Mouse (Mus musculus) liver, embryonic 11.5 days (tissue): Measurements from ENCODE around the gene Arf1. TPM values are rescaled to one million over a fixed set of nuclear protein-coding genes. Genes with fewer than 3 reads are reported as not detected.

Source experiments
- ATAC-seq: fragments of 200-750 bp; cut with Nextera tagmentation; replicated peaks from 2 replicates; pipeline ENCODE4 v1.8.0; 2017; ENCODE audit warnings: moderate number of reproducible peaks, mild to moderate bottlenecking, moderate TSS enrichment, moderate library complexity; ENCODE audit not compliant: low FRiP score
- DNase-seq: peaks from one replicate; pipeline ENCODE4 v3.0.0-alpha.2; 2017; ENCODE audit warnings: low spot score
- H3K27ac ChIP-seq: fragments of 300-500 bp; sonication (generic); 2 replicates; pipeline ENCODE4 v1.5.1; 2014; ENCODE audit warnings: mild to moderate bottlenecking, low read depth, low read length, control low read depth
- H3K27me3 ChIP-seq: fragments of 300-500 bp; sonication (generic); replicated peaks from 2 replicates; pipeline ENCODE4 v1.6.1; 2014; ENCODE audit warnings: low read length, mixed read lengths; ENCODE audit not compliant: control insufficient read depth, insufficient read depth
- H3K36me3 ChIP-seq: fragments of 300-500 bp; sonication (generic); 2 replicates; pipeline ENCODE4 v1.6.1; 2014; ENCODE audit warnings: mild to moderate bottlenecking, low read length, moderate library complexity, mixed read lengths; ENCODE audit not compliant: control insufficient read depth, insufficient read depth
- H3K4me1 ChIP-seq: fragments of 300-500 bp; sonication (generic); replicated peaks from 2 replicates; pipeline ENCODE4 v1.6.1; 2014; ENCODE audit warnings: low read length, mixed read lengths; ENCODE audit not compliant: control insufficient read depth, insufficient read depth
- H3K4me2 ChIP-seq: fragments of 300-500 bp; sonication (generic); 2 replicates; pipeline ENCODE4 v1.6.1; 2014; ENCODE audit warnings: mild to moderate bottlenecking, control low read depth, moderate library complexity
- H3K4me3 ChIP-seq: fragments of 300-500 bp; sonication (generic); 2 replicates; pipeline ENCODE4 v1.5.1; 2014; ENCODE audit warnings: low read depth, low read length, control low read depth
- H3K9ac ChIP-seq: fragments of 300-500 bp; sonication (generic); 2 replicates; pipeline ENCODE4 v1.6.1; 2014; ENCODE audit warnings: low read depth, low read length, control low read depth
- H3K9me3 ChIP-seq: fragments of 300-500 bp; sonication (generic); 2 replicates; pipeline ENCODE4 v1.6.1; 2016; ENCODE audit warnings: low read length, inconsistent platforms, mixed read lengths; ENCODE audit not compliant: control insufficient read depth
- WGBS: fragments of 180-500 bp; shearing (Covaris S2); extraction: QIAGEN DNeasy Blood & Tissue Kit; methylation state at CpG from one replicate; pipeline ENCODE4 v1.1.7; 2014; 5-methylcytosine and 5-hydroxymethylcytosine counted together
- polyA plus RNA-seq: library from polyadenylated mRNA; unstranded; fragments of >200 nt; fragmentation: Nextera tagmentation; extraction: Ambion mirVana; gene quantifications from 2 replicates; pipeline ENCODE4 v1.2.1, GENCODE M21; 2014

The Arf1 gene
- polyA plus RNA-seq, 1 experiment from 2014 or later = 505 TPM

DNA sequence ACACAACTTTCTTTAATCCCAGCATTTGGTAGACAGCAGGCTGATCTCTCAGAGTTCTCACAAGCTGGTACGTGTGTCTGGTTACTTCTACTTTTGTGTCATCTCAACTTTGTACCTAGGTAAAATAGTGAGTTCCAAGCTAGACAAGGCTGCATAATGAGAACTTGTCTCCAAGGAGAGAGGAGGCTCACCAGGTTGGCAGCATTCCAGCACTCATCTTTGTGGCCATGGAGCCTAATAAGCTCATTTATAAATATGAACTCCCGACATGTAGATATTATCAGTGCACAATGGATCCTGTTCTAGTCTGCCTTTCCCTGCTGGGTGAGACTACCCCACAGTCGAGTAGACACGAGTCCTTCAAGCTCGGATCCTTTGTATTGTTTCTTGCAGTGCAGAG lies 18.5 kb downstream of the Arf1 start:
- peaks cover 23% of the 10 kb centered on the region for H3K4me1 ChIP-seq

GRCm38 (mm10) chr11:59209003-59209441 lies 19.0 kb downstream of the Arf1 start:
- peaks cover 23% of the 10 kb centered on the region for H3K4me1 ChIP-seq

More for the DNA sequence above, 18.5 kb downstream of the Arf1 start:
- DNase-seq = no peak
- H3K4me2 ChIP-seq = peak overlapping the region; percentile 96
- peaks cover 39% of the 10 kb centered on the region for H3K36me3 ChIP-seq
- no peak for ATAC-seq
- no peaks in the 10 kb centered on the region for H3K9me3 ChIP-seq
- H3K9ac ChIP-seq = peak overlapping the region; percentile 98; the same call in 1 of the 2 replicates
- peak overlapping the region; percentile 86 for H3K4me3 ChIP-seq
- 75% methylated on average over 5 of the region's 5 CpGs for WGBS
- H3K27me3 ChIP-seq = no peaks in the 10 kb centered on the region
- H3K27ac ChIP-seq = no peak overlapping the region

GRCm38 (mm10) chr11:59208153-59208831 lies 19.8 kb downstream of the Arf1 start, which contains the start of gene 2310033P09Rik:
2310033P09Rik (plus strand) TSS chr11:59208321.
- ATAC-seq (peak; percentile 82), DNase-seq (peak; percentile 95)
- under 1% methylated on average over 67 of the region's 67 CpGs for WGBS
- Histone ChIP-seq H3K4me1 (peaks cover 23% of the 10 kb centered on the region), H3K9me3 (no peaks in the 10 kb centered on the region), H3K4me3 (peak within 1 kb of the TSS; percentile 86), H3K36me3 (peaks cover 43% of the 10 kb centered on the region), H3K27me3 (no peaks in the 10 kb centered on the region), H3K4me2 (peak within 1 kb of the TSS; percentile 96), H3K27ac (peak within 1 kb of the TSS; percentile 97), H3K9ac (peak within 1 kb of the TSS; percentile 98)

More at GRCm38 (mm10) chr11:59209003-59209441, 19.0 kb downstream of the Arf1 start:
- Histone ChIP-seq H3K36me3 (peaks cover 43% of the 10 kb centered on the region), H3K4me2 (peak overlapping the region; percentile 96), H3K9me3 (no peaks in the 10 kb centered on the region), H3K27me3 (no peaks in the 10 kb centered on the region), H3K4me3 (peak overlapping the region; percentile 86), H3K9ac (peak overlapping the region; percentile 98), H3K27ac (peak overlapping the region; percentile 97)
- DNase-seq (peak; percentile 78), ATAC-seq (peak; percentile 71)
- WGBS = 8% methylated on average over 18 of the region's 18 CpGs

DNA sequence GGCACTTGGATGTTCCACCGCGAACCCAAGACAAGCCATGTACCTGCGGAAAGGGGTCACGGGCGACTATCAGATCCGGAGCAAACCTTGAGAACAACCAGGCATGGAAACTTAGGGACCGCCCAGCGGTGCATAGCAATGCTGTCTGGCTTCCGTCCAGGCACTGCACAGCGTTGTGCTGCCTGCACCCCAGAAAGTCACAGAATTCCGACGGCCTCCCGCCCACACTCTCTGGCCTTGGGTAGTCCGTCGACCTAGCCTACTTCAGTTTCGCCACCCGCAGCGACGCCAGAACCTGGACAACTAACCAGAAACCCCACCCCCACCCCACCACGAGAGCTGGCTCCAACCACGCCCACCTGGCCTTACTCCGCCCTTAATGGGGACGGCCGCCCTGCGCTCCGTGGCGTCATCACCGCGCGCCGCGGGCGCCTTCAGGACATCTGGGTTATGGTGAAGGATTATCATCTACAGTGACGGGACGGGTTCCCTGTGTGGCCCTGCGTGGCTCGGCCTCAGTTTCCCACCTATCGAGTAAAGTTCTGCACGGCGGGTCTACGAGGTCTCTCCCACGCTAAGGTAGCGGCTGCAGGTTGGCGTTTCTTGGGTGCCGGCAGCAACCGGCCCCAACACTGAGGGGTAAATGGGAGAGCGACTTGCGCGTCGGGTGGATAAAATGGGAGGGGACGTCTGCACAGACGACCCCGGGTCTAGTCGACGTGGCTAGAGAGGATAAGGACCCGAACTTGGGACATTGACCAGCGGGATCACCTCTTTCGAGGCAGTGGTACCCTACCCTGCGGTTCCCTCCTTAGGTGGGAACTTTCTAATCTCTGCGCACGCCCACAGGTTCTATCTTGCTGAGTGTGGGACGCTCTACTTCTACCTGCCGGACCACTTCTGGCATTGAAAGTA lies 25.7 kb downstream of the Arf1 start, which contains the start of gene Mrpl55:
TSS of gene Mrpl55 (plus strand) at position 406 of the 915 bp plus-strand sequence.
- Histone ChIP-seq H3K4me1 (peaks cover 8% of the 10 kb centered on the region), H3K9me3 (no peaks in the 10 kb centered on the region), H3K27ac (peak within 1 kb of the TSS; percentile 81), H3K4me2 (peak within 1 kb of the TSS; percentile 91), H3K9ac (peak within 1 kb of the TSS; percentile 80), H3K4me3 (peak within 1 kb of the TSS; percentile 83), H3K36me3 (peaks cover 20% of the 10 kb centered on the region; the same call in 1 of the 2 replicates), H3K27me3 (no peaks in the 10 kb centered on the region)
- DNase-seq = peak; percentile 95
- peak; percentile 91 for ATAC-seq
- under 1% methylated on average over 63 of the region's 63 CpGs for WGBS

DNA sequence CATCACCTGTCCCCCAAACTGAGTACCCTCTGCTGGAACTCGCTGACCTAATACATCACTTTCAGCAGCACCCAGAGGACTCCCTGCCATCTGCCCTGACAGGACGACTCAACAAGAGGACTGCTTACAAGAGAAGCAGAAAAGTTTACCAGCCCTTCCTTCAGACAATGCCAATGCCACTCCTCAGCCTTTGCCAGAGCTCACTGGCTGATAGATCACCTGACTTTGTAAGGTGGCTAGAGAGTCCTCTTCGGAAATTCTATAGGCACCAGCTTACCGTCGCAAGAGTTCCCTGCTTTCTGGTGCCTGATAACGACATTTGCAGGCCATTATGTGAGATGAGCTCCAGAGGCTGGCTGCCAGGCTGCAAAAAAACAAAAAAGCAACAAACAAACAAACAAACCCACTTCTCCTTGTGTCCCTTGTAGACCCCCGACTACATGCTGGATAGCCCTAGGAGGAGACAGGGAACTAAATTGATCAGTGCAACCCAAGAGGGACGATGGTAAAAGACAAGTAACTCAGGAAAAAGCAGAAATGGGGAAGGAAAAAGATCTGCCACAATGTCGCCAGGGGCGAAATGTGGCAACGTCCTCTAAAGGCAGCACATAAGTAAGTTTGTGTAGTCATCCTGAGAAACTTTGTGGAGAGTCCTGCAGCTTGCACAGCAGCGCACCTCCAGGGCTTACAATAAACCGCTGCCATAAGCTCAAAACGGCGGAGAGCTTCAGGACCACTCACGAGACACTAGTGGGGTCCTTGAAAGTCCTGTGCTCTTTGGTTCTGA lies 26.7 kb downstream of the Arf1 start:
- H3K27ac ChIP-seq = peak overlapping the region; percentile 81
- WGBS = 21% methylated on average over 16 of the region's 16 CpGs
- H3K27me3 ChIP-seq = no peaks in the 10 kb centered on the region
- H3K9ac ChIP-seq = peak overlapping the region; percentile 80
- peaks cover 8% of the 10 kb centered on the region for H3K4me1 ChIP-seq
- H3K36me3 ChIP-seq = peaks cover 18% of the 10 kb centered on the region; the same call in 1 of the 2 replicates
- H3K9me3 ChIP-seq = no peaks in the 10 kb centered on the region
- DNase-seq (no peak), ATAC-seq (peak; percentile 5; the same call in 1 of the 2 replicates)
- peak overlapping the region; percentile 91 for H3K4me2 ChIP-seq
- peak overlapping the region; percentile 83 for H3K4me3 ChIP-seq

- Histone ChIP-seq H3K4me2 (no peak overlapping the region), H3K4me3 (no peak overlapping the region), H3K27ac (no peak overlapping the region), H3K36me3 (0 out of 2 replicates have a peak, but pooled peaks cover 2% of the 10 kb centered on the region), H3K9me3 (no peaks in the 10 kb centered on the region), H3K27me3 (no peaks in the 10 kb centered on the region), H3K4me1 (peaks cover 8% of the 10 kb centered on the region), H3K9ac (no peak overlapping the region)
- ATAC-seq (no peak), DNase-seq (no peak)
These were observed 31.8 kb downstream of the Arf1 start for GRCm38 (mm10) chr11:59196230-59196629.

GRCm38 (mm10) chr11:59192059-59192386 lies 36.0 kb downstream of the Arf1 start, which contains the start of gene Guk1:
Guk1 (minus strand) TSS chr11:59192212.
- 5% methylated on average over 16 of the region's 16 CpGs for WGBS
- ATAC-seq = no peak
- Histone ChIP-seq H3K4me1 (peaks cover 3% of the 10 kb centered on the region), H3K9ac (peak within 1 kb of the TSS; percentile 80), H3K9me3 (no peaks in the 10 kb centered on the region), H3K27me3 (no peaks in the 10 kb centered on the region), H3K4me3 (peak within 1 kb of the TSS; percentile 78), H3K36me3 (no peaks in the 10 kb centered on the region), H3K27ac (peak within 1 kb of the TSS; percentile 93), H3K4me2 (peak within 1 kb of the TSS; percentile 85)
- DNase-seq = no peak
